Mouse (Mus musculus): ENCODE data around the gene 2510039O18Rik. TPM values are rescaled to one million over a fixed set of nuclear protein-coding genes. Genes with fewer than 3 reads are reported as not detected.
A peak's percentile ranks its signal among the peaks of the same experiment; 100 is the strongest.

Gene 2510039O18Rik
- total RNA-seq (2021): 10 to 100 TPM; 47.0 to 49.5 TPM

DNA sequence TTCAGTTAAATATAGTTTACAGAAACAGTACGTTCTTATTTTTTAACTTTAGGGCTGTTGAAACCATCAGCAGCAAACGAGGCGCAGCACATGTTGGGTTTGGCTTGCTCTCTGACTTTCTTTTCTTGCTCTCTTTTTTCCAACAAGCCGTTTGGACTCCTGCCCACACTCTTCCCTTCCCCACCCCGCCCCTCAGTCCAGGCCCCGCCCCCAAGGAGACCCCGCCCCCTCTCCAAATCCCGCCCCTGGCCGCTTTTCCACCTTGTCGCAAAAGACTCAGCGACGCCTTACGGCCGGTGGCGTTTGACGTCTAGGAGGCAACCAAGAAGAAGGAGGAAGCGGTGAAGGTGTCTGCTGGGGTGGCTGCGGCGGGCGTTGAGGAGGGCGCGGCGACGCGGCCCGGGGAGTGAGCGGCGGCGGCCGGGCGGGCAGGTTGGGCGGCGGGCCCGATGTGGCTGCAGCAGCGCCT, at the start of gene 2510039O18Rik:
2510039O18Rik (plus strand) TSS at position 320 of the 469 bp plus-strand sequence.
- intact Hi-C loops (cut with DNase I): no loop called here
- DNase-seq: peak; percentile 92

DNA sequence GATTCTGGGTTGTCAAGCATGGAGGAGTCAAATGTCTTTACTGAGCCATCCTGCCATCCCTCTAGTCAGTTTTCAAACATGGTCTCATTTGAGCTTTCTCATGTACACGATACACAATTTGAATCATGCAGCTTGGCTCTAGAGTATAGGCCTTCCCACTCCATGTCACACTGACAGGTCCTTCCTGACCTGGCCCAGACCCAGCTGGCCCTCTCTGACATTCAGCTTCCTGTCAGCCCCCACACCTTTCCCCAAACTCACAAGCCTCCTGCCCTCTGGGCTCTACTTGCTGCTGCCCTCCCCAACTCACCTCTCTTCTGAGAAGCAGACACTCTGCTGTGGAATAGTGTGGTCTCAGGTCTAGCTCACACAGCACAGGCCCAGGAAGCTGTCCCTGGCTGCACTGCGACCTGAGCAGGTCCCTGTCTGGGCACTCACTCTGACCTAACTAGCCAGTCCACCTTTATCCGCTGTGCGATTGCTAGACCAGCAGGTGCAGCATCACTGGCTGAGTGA, 44.8 kb upstream of the 2510039O18Rik start:
- peak; percentile 59 to 66 for DNase-seq
- intact Hi-C loops (cut with DNase I): no loop called here

DNA sequence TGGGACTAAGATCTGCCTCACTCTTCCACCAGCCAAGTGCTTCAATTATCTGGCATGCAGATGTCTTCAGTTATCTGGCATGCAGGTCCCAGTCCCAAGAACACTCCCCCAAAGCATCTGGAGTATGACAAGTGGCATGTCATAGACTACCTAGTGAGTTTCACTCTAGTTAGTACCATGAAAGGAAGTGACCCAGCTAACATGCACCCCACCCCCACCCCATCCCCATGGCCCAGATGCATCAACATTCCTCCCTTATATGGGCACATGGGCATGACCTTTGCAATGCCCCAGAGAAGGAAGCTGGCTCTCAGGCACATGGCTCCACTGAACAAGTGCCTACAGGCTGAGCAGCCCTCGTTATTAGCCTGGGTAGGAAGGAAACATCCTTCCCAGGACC, 44.3 kb upstream of the 2510039O18Rik start:
- intact Hi-C loops (cut with DNase I): no loop called here
- peak; percentile 56 to 67 for DNase-seq

DNA sequence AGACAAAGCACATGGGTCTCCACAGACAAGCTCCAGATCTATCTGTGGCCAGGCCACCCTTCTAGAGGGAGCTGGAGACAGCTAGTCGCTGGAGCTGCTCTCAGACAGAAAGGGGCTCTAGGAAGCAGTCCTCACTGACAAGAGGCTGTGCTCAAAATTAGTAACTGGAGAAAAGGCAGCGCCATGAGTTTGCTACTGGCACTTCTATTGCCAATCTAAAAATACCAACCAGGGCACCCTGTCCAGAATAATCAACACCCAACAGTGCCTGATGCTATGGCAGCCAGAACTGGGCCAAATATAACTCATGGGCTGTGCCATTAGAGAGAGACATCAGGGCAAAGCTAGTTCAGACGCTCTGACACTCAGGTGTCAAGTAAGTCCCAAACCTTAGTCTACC, 43.3 kb upstream of the 2510039O18Rik start:
- DNase-seq: peak; percentile 72 to 79
- intact Hi-C loops (cut with DNase I): no loop called here

DNA sequence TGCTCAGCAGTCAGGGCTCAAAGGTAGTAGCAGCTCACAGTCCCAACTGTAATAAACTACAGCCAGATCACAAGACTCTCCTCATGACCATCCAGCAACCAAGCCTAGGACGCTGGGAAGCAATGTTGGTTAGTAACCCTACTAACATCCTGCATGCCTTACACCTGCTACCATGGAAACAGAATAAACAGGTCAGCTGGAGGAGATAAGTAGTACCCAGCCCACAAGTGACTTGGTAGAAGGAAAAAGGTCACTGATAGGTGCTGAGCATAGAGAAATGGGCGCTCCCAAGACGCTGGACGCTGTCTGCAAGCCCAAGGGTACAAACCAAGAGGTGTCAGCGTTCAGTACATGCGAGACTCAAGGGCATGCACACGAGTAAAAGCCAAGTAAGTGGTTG, 40.2 kb upstream of the 2510039O18Rik start:
- intact Hi-C loops (cut with DNase I): no loop called here
- peak in 1 of 2 experiments; percentile 65 for DNase-seq

DNA sequence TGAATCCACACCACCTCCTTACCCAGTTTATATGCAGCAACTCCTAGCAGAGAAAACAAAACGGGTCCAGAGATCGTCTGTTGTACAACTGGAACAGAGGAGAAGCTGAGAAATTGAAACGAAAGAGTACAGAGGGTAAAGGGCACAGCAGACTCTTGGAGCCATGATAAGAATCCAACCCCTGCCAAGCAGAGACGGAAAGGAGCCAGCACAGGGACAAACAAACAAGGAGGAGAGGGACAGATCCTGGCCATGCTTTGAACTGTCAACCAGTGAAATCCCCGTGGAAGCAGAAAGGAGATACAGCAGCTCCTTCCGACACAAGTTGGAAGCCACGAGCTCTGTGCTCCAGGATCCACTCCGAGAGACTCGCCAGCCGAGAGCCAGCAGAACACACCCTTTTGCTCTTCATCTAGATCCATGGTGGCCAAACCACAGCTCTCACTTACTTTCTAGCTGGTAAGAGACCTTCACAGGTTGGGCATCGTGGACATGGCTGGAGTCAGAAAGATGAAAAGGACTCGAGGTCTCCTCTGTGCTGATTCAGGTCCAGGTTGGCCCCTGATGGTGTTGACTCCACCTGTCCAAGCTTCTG, 37.7 kb upstream of the 2510039O18Rik start:
- no peak for DNase-seq
- intact Hi-C loops (cut with DNase I): no loop called here

DNA sequence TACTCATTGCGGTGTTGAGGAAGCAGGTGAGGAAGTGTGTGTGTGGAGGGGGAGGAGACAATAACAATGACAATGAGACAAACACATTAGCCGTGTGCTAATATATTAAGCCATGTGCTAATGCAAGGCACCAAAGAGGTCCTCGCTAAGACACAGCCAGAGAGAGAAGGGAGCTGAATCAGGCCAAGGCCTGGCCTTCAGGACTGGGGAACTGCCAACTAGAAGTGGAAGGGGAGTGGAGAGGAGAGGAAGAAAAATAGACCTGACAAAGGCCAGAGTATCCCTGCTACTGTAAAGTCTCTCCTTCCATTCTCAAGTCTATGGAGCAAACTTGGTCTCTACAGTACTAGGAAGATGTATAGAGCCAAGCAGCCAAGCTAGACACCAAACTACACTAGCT, 37.1 kb upstream of the 2510039O18Rik start:
- intact Hi-C loops (cut with DNase I): no loop called here
- peak in 1 of 2 experiments; percentile 46 for DNase-seq

DNA sequence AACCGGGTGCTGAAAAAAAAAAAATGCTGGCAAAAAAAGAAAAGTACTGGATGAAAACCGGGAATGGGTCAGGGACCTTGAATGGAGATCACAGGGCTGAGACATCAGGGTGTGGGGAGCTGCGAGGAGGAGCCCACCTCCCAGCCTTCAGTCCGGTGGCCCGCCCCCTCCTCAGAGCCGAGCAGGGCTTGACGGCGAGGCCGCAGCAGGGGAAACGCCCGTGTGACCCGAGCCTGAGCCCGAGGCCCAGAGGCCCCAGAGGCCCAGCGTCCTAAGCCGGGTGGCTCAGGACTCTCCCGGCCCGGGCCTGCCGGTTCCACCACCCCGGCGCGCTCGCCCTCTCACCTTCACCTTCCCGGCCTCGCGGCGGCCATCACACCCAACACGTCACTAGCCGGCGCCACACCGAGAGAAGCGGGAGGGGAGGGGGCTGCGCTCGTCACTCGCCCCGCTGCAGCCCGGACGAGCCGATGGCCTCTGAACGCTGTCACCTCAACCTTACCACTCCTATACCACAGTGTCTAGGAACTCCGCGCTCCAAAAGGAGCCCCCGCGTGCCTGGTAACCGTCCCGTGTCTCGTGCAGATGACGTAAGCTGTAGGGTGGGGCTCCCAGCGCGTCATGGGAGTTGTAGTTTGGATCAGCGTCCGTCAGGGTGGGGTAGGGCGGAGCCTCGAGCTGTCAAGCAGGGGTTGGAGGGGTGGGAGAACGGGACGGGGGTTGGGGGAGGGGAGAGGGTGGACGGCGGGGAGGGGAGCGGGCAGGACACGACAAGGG, 36.2 kb upstream of the 2510039O18Rik start, which contains the start of gene Mfn2:
Mfn2 (minus strand) TSS at position 392 of the 777 bp plus-strand sequence.
- peak; percentile 94 to 95 for DNase-seq
- intact Hi-C loops (cut with DNase I): no loop called here

DNA sequence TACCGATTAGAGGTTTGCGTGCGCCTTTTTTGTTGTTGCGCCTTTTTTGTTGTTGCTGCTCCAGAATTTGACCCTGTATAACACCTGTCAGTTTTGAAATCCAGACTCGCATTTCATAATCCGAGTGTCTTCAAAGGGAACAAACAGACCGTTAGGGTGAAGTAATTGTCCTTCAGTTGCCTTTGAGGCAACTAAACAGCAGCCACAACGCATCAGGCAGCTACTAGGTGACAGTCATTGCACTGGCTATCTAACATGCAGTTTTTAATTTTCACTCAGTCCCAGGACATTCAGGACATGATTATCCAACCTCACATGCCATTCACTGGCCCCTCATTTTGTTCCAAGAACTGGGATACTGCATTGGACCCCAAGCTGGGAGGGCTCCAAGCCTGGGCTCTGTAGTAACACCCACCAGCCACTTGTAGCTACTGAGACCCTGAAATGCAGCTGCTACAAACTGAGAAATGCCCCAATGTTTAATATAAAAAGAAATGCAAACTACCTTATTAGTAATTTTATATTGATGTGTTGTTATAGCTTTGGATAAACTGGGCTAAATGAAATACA, 35.5 kb upstream of the 2510039O18Rik start:
- no peak for DNase-seq
- intact Hi-C loops (cut with DNase I): no loop called here

DNA sequence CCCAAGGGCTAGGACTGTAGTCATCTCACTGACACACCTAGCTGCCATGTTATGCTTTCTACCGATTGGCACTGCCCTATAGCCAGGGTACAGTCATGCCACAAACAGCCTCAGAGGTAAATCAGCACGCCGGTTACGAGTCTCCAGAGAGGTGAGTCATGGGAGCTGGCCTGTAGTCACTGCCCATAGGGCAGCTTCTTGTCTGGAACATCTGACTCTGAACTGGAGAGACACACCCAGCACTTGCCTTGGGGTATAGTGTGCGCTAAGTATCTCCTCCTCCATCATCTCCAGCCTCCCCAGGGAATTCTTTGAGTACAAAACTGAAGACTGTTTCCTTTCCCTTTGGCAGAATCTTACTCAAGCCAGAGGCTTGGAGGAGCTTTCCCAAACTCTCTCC, 34.5 kb upstream of the 2510039O18Rik start:
- intact Hi-C loops (cut with DNase I): no loop called here
- DNase-seq: peak in 1 of 2 experiments; percentile 19

DNA sequence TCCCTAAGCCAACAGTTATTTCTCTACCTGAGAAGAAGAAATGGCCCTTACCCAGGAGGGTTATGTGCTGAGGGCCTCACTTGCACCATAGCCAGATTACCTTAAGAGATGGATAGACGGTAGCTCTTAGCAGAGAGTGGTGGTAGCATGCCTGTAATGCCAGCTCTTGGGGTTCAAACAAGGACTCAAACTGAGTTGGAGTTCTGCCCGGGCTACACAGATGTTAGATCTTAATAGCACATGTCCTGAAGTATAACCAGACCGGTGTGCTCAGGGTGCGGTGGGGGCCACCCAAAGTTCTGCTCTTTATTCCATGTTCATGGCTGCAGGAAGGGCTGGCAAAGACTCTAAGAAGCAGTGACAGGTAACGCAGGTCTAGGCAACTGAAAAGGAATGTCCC, 31.2 kb upstream of the 2510039O18Rik start:
- intact Hi-C loops (cut with DNase I): no loop called here
- DNase-seq: peak; percentile 75

DNA sequence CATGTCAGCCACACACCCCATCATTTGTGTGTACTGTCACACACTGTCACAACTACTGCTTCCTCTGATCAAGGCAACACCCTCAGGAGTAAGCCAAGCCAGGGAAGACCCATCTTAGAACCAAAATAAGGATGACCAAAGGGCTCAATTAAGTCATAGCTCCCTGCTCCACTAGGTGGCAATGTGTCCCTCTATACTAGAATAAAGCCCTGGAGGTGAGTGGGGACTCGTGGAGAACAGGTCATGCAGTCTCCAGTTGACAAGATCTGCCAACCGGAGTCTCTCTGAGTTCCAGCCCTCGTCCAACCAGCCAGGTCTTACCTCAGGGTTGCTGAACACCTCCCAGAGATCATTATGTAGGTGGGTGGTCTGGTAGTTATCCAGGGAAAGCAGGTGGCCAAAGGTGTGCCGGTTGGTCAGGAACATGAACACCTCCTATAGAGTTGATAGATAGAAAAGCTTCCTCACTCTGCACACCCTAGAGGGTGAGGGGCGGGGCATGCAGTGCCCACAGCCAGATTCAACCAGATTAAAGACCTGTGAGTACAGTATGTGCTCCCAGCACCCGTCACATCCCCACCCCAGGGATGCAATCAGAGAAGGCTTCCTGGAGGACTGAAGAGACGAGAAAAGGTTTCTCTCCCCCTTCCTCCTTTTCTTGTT, 22.1 kb upstream of the 2510039O18Rik start:
- intact Hi-C loops (cut with DNase I): loop anchor here (2.0 kb wide), 1 partner anchor 34 kb away; no protein-coding TSS in a partner anchor
- peak; percentile 65 to 84 for DNase-seq

DNA sequence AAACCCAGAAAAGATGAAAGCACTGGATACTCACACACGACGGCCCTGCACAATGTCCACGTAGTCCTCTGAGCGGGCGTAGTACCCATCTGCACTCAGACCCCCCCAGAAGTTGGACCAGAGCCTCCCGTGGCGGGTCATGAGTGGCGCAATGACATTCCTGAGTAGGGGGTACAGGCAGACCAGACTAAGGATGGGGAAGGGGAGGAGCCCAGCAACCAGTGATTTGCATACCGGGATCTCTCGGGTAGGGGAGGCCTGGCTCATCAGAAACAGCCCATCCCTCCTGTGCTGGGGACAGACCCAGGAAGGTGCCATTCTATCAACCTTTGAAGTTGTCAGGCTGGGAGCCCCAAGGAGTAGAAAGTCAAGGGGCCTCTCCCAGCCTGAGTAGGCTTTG, 19.7 kb upstream of the 2510039O18Rik start:
- intact Hi-C loops (cut with DNase I): no loop called here
- no peak for DNase-seq

DNA sequence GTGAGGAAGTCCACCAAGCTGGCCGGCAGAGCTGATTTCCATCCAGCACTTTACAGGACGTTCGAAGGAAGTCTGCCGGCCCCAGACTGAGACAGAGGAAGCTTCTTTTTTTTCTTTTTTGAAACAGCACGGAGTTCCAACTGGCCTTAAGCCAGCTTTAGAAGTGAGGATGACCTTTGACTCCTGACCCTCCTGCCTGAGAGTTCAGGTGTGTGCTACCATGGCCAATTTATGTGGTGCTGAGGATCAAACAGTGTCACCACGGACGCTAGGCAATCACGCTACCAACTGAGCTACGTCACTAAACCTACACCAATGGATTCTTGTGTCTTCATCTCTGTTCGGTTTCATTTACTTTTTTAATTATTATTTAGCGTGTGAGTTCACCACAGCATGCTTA, 18.4 kb upstream of the 2510039O18Rik start:
- intact Hi-C loops (cut with DNase I): no loop called here
- DNase-seq: no peak

DNA sequence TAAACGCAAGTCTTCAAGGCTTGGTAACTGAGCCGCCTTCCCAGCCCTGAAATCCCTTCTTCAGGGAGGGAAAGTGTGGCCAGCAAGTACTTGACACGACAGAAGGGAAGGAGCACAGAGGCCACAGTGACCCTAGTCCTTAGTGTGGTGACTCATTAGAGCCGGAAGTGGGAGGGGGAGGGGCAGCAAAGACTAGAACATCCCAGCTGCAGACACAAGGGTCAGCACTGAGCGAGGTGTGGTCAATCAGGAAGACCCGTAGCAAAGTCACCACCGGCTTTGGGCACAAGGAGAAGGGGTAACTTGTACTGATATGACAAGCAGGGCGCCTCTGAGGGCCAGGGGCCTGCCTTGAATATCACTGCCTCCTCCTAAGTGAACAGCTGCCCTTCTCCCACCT, 13.0 kb upstream of the 2510039O18Rik start:
- peak; percentile 69 to 72 for DNase-seq
- intact Hi-C loops (cut with DNase I): no loop called here

DNA sequence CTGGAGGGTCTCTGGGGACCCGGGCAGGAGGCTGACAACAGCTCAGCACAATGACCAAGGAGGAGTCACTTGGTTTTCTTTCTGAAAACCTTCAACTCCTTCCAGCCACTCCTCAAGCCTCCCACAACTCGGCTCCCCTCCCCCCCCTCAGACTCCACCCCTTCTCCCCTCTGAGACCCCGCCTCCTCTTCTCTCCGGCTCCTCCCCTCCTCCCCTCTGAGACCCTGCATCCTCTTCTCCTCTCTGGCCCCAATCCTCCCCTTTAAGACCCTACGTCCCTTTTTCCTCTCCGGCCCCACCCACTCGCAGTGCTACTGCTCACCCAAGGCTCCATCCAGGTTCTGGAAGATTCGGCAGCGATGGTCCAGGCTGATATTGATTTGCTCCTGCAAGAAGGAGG, 12.6 kb upstream of the 2510039O18Rik start:
- no peak for DNase-seq
- intact Hi-C loops (cut with DNase I): no loop called here

DNA sequence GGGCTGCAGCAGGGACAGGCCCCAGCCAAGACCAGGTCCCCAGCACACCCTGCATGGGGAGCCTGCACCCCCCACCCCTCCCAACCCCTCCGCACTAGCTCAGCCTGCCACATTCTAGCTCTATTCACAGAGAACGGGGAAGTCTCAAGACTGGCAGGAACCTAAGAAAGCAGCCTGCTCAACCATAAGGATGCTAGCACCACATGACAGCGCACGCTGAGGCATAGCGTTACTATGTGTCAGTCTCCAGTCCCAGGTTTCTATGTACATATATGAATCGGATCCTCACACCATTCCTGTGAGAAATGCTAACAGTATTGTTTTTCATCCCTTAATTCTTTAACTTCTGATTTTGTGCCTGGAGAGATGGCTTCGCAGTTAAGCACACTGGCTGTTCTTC, 12.2 kb upstream of the 2510039O18Rik start:
- intact Hi-C loops (cut with DNase I): no loop called here
- no peak for DNase-seq

DNA sequence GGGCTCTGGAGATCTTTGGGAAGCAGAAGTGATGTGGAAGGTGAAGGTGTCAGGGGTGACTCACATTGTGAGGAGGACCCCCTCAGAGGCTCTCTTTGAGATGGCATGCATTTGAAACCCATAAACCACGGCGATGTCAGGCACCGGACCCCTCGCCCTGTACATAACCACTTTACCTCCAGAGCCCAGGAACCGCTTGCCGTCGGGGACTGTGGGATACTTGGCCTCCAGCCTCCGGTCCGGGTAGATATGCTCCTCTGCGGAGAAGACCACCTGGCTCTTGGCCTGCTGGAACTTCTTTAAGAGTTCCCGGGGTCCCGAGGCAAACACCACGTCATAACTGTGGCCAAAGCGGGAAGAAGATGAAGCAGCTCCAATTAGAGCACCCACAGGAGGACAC, 9.7 kb upstream of the 2510039O18Rik start:
- intact Hi-C loops (cut with DNase I): no loop called here
- no peak for DNase-seq

DNA sequence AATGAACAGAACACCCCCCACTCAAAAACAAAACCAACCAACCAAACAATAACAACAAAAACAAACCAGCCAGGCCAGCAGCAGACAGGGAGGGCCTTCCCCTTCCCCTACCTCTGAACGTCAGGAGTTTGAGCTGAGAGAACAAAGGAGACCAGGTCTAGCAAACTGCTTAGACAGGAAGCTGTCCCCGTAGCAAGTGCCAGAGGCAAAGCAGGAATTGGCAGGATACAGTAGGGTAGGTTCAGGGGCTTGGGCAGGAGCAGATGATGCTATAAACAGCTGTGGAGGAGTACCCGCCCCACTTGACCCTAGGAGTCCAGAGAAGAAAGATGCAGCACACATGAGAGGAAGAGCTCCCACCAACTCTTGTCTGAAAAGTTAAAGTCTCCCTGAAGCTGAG, 6.6 kb upstream of the 2510039O18Rik start:
- peak; percentile 42 to 55 for DNase-seq
- intact Hi-C loops (cut with DNase I): no loop called here

DNA sequence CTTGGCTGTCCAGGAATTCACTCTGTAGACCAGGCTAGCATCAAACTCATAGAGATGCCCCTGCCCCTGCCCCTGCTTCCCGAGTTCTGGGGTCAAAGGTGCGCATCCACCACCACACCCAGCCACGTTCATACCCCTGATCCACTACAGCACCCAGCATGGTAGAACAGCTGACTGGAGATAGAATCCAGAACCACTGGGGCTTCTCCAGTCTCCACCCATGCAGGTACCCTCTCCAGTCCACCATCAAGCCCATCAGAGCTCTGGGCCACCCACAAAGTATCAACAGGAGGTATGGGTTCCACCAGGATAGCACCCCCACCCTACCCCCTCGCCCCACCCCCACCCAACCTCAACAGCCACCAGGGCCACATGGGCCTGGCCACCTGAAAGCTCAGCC, 6.1 kb upstream of the 2510039O18Rik start:
- DNase-seq: no peak
- intact Hi-C loops (cut with DNase I): no loop called here

DNA sequence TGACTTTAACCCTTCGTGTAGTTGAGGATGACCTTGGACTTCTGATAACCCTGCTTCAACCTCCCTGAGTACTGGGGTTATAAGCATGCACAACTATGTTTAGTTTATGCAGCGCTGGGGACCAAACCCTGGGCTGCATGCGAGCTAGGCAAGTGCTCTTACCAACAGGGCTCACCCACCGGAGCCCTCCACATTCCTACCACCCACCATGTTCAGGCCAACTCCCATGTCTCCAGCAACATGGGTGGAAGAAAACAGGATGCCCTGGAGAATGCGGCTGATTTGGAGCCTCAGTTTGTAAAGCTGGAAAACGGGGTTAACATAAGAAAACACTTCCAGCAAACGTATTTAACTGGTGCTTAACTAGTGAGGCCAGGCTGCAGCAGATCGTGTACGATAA, 4.8 kb upstream of the 2510039O18Rik start:
- intact Hi-C loops (cut with DNase I): no loop called here
- no peak for DNase-seq
